9 mouse cellular contexts compared by ENCODE assay signal in the genomic region with DNA sequence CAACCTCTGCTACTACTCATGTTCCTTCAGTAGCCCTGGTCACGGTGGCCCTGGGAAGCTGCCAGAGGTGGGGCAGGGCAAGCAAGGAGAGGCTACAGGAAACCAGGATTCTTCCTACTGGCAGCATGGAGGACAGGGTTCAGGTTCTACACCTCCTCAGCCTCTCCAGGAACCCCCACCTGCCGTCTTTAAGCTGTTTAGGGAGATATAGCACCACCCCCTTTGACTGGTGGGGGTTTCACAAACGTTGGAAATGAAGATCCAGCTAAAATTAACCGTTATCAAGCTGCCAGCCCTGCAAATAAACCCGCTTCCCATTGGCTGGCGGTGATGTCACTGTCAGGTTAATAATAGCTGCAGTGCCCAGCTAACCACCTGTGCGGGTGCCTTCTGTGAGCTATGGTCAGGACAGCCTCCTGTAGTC. TPM values are rescaled to one million over a fixed set of nuclear protein-coding genes. Genes with fewer than 3 reads are reported as not detected.
DNase-seq lines count a peak whose midpoint lies in the region; ATAC-seq and TF ChIP-seq lines count a peak whose summit lies in the region.
"Had no signal": no experiment of that assay in that cellular context is flagged by ENCODE, and none has a peak within 500 bp of the region (broad histone marks: within the 10 kb centered on the region; RNA-seq: fewer than 3 reads in every experiment).

No protein-coding gene starts in this region.

- 46% methylated on average over 7 of the region's 7 CpGs for WGBS in hindbrain, embryonic 15.5 days
- WGBS in hindbrain, embryonic 12.5 days: 62% methylated on average over 7 of the region's 7 CpGs

- peak; percentile 90 for DNase-seq in gastrocnemius, adult 2 months
- DNase-seq in layer of hippocampus, postnatal 10 days (ENCODE audit: low spot score in 2 of 2): peak; percentile 37 to 58
- DNase-seq in right cerebral cortex, postnatal 4 days: peak; percentile 63
- DNase-seq in adrenal gland, adult 2 months: no peak
- no peak for DNase-seq in yolk sac, embryonic 10.5 days (ENCODE audit: low spot score)
- no peak for DNase-seq in thymus, adult 18-20 months
- DNase-seq: kidney, adult 2 months had no signal

- no peaks in the 10 kb centered on the region for H3K27me3 ChIP-seq in hindbrain, embryonic 15.5 days
- H3K27me3 ChIP-seq in hindbrain, embryonic 12.5 days: peaks cover 43% of the 10 kb centered on the region

- H3K4me3 ChIP-seq in hindbrain, embryonic 15.5 days: no peak overlapping the region
- no peak overlapping the region for H3K4me3 ChIP-seq in hindbrain, embryonic 12.5 days
- H3K4me3 ChIP-seq in gastrocnemius, adult 2 months: no peak overlapping the region; the same call in 1 of the 2 replicates

- H3K9ac ChIP-seq in hindbrain, embryonic 15.5 days: no peak overlapping the region
- no peak overlapping the region for H3K9ac ChIP-seq in hindbrain, embryonic 12.5 days

- no peak for TF ChIP-seq CTCF in gastrocnemius, adult 2 months (IDR thresholded peaks at IDR 0.05)

- H3K36me3 ChIP-seq in hindbrain, embryonic 15.5 days: no peaks in the 10 kb centered on the region
- H3K36me3 ChIP-seq in hindbrain, embryonic 12.5 days: no peaks in the 10 kb centered on the region

- H3K9me3 ChIP-seq in hindbrain, embryonic 15.5 days: no peaks in the 10 kb centered on the region
- no peaks in the 10 kb centered on the region for H3K9me3 ChIP-seq in hindbrain, embryonic 12.5 days (replicated peaks)

- intact Hi-C loops in gastrocnemius, adult 2 months (cut with DNase I): no loop called here

- peak overlapping the region; percentile 81 for H3K27ac ChIP-seq in hindbrain, embryonic 15.5 days (replicated peaks)
- no peak overlapping the region; the same call in 1 of the 2 replicates for H3K27ac ChIP-seq in hindbrain, embryonic 12.5 days
- H3K27ac ChIP-seq in gastrocnemius, adult 2 months: peak overlapping the region; percentile 99

- peaks cover 50% of the 10 kb centered on the region for H3K4me1 ChIP-seq in hindbrain, embryonic 15.5 days (replicated peaks)
- H3K4me1 ChIP-seq in hindbrain, embryonic 12.5 days: peaks cover 28% of the 10 kb centered on the region

- peak overlapping the region; percentile 11; the same call in 1 of the 2 replicates for H3K4me2 ChIP-seq in hindbrain, embryonic 15.5 days
- no peak overlapping the region for H3K4me2 ChIP-seq in hindbrain, embryonic 12.5 days (replicated peaks)

- no peak for ATAC-seq in hindbrain, embryonic 15.5 days (ENCODE audit: low FRiP score, low read depth)
- no peak for ATAC-seq in hindbrain, embryonic 12.5 days (ENCODE audit: low FRiP score)

RNA-seq across cellular contexts. Expression of a gene that starts 2.3 kb away (rescaled TPM):
- 13.5 and 14.5 TPM in 2 replicates for polyA plus RNA-seq in hindbrain, embryonic 15.5 days (2015; fragmentation: Nextera tagmentation; extraction: Ambion mirVana)
- polyA plus RNA-seq in hindbrain, embryonic 12.5 days (2016; fragmentation: Nextera tagmentation; extraction: Ambion mirVana): 2.3 and 2.5 TPM in 2 replicates
- 1,000 to 10,000 TPM; 2,005 to 2,177 TPM for total RNA-seq in gastrocnemius, adult 2 months (2021)
- total RNA-seq in layer of hippocampus, postnatal 10 days (2021): 100 to 1,000 TPM; 674 to 713 TPM
- total RNA-seq in adrenal gland, adult 2 months (2021): 10 to 100 TPM; 44.0 to 65.9 TPM
- polyA plus RNA-seq in adrenal gland, adult 2 months (2012; rRNA removed): 30.4 and 42.9 TPM in 2 replicates

RNA-seq across cellular contexts. Expression of a gene that starts 24.0 kb away (rescaled TPM):
- polyA plus RNA-seq in hindbrain, embryonic 15.5 days (2015; fragmentation: Nextera tagmentation; extraction: Ambion mirVana): 45.8 and 50.4 TPM in 2 replicates
- 41.7 and 43.1 TPM in 2 replicates for polyA plus RNA-seq in hindbrain, embryonic 12.5 days (2016; fragmentation: Nextera tagmentation; extraction: Ambion mirVana)
- not detected for total RNA-seq in gastrocnemius, adult 2 months (2021)
- total RNA-seq in layer of hippocampus, postnatal 10 days (2021): 100 to 1,000 TPM; 213 to 234 TPM
- total RNA-seq in adrenal gland, adult 2 months (2021): 1 to 10 TPM; 5.2 to 5.4 TPM
- 2.8 and 3.7 TPM in 2 replicates for polyA plus RNA-seq in adrenal gland, adult 2 months (2012; rRNA removed)

RNA-seq across cellular contexts. Expression of a gene that starts 27.9 kb away (rescaled TPM):
- 398 and 410 TPM in 2 replicates for polyA plus RNA-seq in hindbrain, embryonic 15.5 days (2015; fragmentation: Nextera tagmentation; extraction: Ambion mirVana)
- 388 and 419 TPM in 2 replicates for polyA plus RNA-seq in hindbrain, embryonic 12.5 days (2016; fragmentation: Nextera tagmentation; extraction: Ambion mirVana)
- 10 to 100 TPM; 39.1 to 46.2 TPM for total RNA-seq in gastrocnemius, adult 2 months (2021)
- total RNA-seq in layer of hippocampus, postnatal 10 days (2021): 100 to 1,000 TPM; 135 to 146 TPM
- total RNA-seq in adrenal gland, adult 2 months (2021): 10 to 100 TPM; 91.1 to 91.9 TPM
- 160 and 197 TPM in 2 replicates for polyA plus RNA-seq in adrenal gland, adult 2 months (2012; rRNA removed)

RNA-seq across cellular contexts. Expression of a gene that starts 43.5 kb away (rescaled TPM):
- not detected in 2 replicates for polyA plus RNA-seq in hindbrain, embryonic 15.5 days (2015; fragmentation: Nextera tagmentation; extraction: Ambion mirVana)
- not detected in 2 replicates for polyA plus RNA-seq in hindbrain, embryonic 12.5 days (2016; fragmentation: Nextera tagmentation; extraction: Ambion mirVana)
- not detected for total RNA-seq in gastrocnemius, adult 2 months (2021)
- not detected for total RNA-seq in layer of hippocampus, postnatal 10 days (2021)
- total RNA-seq in adrenal gland, adult 2 months (2021): under 1 TPM in 1 of 2 experiments, not detected in 1; 0.07 TPM
- polyA plus RNA-seq in adrenal gland, adult 2 months (2012; rRNA removed): 0.02 TPM in 1 of 2 replicates, not detected in the other

RNA-seq across cellular contexts. Expression of a gene that starts 53.9 kb away (rescaled TPM):
- 0.18 and 0.20 TPM in 2 replicates for polyA plus RNA-seq in hindbrain, embryonic 15.5 days (2015; fragmentation: Nextera tagmentation; extraction: Ambion mirVana)
- polyA plus RNA-seq in hindbrain, embryonic 12.5 days (2016; fragmentation: Nextera tagmentation; extraction: Ambion mirVana): 0.08 TPM in 1 of 2 replicates, not detected in the other
- under 1 TPM; 0.17 to 0.28 TPM for total RNA-seq in gastrocnemius, adult 2 months (2021)
- under 1 TPM in 1 of 2 experiments, not detected in 1; 0.25 TPM for total RNA-seq in layer of hippocampus, postnatal 10 days (2021)
- total RNA-seq in adrenal gland, adult 2 months (2021): 1 to 10 TPM in 1 of 2 experiments, under 1 TPM in 1; 0.66 to 1.3 TPM
- polyA plus RNA-seq in adrenal gland, adult 2 months (2012; rRNA removed): 1.1 and 1.4 TPM in 2 replicates

Comparison
In these comparisons a context has a peak if more than half of its experiments do, and no peak if none do; other contexts are left out.
1. DNase-seq: peak in gastrocnemius, adult 2 months (single experiment), layer of hippocampus, postnatal 10 days (2 of 2) and right cerebral cortex, postnatal 4 days (single experiment); none in adrenal gland, adult 2 months (single experiment), yolk sac, embryonic 10.5 days (single experiment) and thymus, adult 18-20 months (0 of 2).
2. RNA of a gene that starts 2.3 kb away (total RNA-seq): 2,005 to 2,177 TPM in gastrocnemius, adult 2 months and 674 to 713 TPM in layer of hippocampus, postnatal 10 days; 44.0 to 65.9 TPM in adrenal gland, adult 2 months; every median in the first group is over 10 times any median in the second.
3. RNA of a gene that starts 24.0 kb away (total RNA-seq): 213 to 234 TPM in layer of hippocampus, postnatal 10 days; 5.2 to 5.4 TPM in adrenal gland, adult 2 months and not detected in gastrocnemius, adult 2 months; every median in the first group is over 10 times any median in the second.